Mouse (Mus musculus): ENCODE results near the gene Tcte3.
"Not testable (repeated sequence)": the region's sequence is repeated elsewhere in the genome, so short reads cannot be mapped to it uniquely, and the experiment has no call there.

The Tcte3 gene

DNA sequence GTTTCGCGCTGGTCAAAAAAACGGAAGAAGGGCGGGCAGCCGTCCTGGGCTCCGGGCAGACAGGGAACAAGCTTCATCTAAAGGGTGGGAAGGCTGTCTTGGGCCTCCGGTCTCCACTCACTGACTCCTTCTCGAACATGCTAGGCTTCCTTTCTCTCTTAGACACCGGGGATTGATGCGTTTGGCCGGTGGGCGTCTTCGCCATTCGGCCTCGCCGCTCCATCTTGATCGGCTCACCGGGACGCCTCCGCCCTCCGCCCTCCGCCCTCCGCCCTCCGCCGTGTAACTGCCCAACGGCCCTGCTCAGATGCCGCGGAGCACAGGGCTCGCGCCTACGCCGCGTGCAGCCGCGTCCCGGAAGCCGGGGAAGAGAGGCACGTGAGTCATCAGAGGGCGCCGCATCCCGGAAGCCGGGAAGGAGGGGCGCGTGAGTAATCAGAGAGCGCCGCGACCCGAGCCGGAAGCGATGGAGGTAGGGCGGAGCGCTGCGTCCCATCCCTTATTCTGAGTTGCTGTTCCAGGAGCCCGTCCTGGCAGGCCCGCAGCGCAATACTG is at the start of gene Tcte3, which contains the start of the genes Ermard and Gm3448:
Gene Tcte3 (minus strand): TSS at position 314 of the 555 bp plus-strand sequence.
Gene Ermard (plus strand): TSS at position 34 of the 555 bp plus-strand sequence.
Gene Gm3448 (minus strand): TSS at position 363 of the 555 bp plus-strand sequence.
- in situ Hi-C loops (cut with MboI; ENCODE audit: unreplicated experiment in 2 of 2) = not testable (repeated sequence)

DNA sequence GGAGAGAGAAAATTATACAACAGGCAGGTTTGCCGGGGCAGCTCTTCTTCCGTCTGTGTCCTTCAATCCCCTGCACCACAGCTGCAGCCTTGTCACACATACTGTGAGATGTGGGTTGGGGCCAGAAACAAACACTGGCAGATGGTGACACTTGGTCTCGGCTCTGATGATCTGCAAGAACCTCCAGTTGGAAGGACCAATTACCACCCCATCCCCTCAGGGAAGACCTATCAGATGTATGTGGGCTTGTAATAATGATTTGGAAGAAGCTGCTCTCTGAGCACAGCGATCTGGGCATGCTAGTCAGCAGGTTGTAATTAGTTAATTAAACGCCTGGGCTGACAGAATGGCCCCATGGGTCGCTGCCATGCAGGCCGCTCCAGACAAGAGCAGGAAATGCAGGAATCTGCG is 47.3 kb upstream of the Tcte3 start:
- in situ Hi-C loops (cut with MboI; ENCODE audit: unreplicated experiment in 2 of 2) = no loop called here

DNA sequence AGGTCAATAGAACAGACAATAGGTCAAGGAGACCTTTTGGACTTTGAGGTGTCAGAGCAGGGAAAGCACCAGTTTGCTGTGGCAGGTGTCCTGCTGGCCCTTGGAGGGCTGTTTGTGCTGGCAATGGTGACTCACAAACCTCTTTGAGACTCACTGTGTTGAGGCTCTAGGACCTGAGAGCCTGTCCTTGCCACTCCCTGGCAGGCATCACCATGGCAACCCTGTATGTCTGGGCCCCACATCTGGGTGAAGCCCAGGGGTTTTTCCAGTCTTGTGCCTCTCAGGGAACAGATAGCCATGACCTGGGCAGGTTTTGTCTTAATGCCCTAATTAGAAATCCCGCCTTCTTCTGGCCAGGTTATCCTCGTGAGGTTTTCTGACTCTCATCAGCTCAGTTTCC is 46.9 kb upstream of the Tcte3 start:
- in situ Hi-C loops (cut with MboI; ENCODE audit: unreplicated experiment in 2 of 2) = no loop called here

DNA sequence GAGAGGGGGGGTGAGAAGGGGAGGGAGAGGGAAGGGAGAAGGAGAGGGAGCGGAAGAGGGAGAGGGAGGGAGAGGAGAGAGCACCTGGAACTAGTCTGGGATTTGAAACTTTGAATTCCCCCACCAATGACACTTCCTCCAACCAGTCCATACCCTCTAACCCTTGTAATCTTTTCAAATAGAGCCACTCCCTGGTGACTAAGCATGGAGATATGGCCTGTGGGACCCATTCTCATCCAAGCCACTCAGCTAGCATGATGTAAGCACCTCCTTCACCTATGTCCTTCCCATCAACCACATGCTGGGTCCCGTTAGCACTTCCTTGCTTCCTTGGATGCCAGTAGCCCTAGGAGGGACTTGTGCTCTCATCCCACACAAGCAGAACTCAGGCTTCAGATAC is 43.7 kb upstream of the Tcte3 start:
- in situ Hi-C loops (cut with MboI; ENCODE audit: unreplicated experiment in 2 of 2) = no loop called here

DNA sequence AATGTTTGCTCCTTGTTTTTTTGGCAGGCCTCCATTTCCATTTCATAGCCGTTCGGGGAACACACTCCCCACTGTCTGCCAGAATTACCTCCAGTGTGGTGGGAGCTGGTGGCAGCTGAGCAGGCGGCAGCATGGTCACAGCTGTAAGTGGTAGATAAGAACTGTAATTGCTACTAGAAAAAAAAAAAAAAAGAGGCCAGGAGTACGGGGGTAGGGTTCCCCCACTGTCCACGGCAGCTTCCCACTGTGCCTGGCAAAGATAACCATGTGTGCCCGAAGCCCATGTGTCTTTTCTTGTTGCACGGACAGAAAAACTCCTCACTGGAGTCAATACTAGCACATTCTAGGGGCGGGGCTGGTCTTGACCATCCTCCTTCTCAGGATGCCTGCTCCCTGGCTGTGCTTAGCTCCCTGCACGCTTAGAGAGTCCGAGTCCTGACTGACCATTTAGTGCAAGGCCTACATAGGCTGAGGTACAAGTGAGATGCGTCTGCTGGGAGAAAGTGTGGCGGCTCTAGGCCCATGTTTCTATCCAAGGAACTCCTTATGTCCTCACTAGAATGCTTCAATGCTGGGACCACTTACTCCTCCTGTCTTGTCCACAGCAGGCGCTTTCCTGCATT is 43.0 kb upstream of the Tcte3 start:
- in situ Hi-C loops (cut with MboI; ENCODE audit: unreplicated experiment in 2 of 2) = no loop called here

DNA sequence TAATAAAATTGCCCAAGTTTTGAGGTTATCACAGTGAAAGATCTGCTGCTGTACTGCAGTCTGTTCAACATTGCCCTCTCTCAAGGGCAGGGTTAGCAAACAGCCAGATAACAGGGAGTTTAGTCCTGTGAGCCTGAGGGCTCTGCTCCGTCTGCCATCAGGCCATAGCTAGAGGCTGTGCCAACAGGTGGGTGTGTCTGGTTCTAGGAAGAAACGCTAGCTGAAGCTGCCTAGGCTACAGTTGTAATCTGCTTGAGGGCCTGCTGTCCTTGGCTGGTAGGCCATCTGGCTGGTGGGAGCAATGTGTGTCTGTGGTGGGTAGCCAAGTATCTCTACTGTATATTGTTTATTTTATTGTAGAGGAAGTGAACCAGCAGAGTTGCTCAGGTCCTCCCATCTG is 36.2 kb upstream of the Tcte3 start:
- in situ Hi-C loops (cut with MboI; ENCODE audit: unreplicated experiment in 2 of 2) = no loop called here

DNA sequence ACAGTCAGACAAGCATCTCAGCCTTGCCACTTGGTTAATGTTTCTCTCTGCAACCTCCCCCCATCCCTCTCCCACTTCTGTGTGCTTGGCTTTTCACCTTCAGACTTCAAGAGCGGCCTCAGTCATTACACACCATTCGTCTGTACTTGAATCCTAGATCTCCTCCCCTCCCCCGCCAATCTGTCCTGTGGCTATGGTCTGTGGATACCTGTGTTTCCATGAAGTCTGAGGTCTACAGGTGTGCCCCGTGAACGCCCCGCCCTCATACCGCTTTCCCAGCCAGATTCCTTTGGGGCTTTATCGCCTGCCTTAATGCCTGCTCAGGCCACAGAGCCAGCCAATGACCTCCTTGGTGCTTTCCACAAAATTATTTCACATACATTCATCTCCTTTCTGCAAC is 33.7 kb upstream of the Tcte3 start:
- in situ Hi-C loops (cut with MboI; ENCODE audit: unreplicated experiment in 2 of 2) = no loop called here

DNA sequence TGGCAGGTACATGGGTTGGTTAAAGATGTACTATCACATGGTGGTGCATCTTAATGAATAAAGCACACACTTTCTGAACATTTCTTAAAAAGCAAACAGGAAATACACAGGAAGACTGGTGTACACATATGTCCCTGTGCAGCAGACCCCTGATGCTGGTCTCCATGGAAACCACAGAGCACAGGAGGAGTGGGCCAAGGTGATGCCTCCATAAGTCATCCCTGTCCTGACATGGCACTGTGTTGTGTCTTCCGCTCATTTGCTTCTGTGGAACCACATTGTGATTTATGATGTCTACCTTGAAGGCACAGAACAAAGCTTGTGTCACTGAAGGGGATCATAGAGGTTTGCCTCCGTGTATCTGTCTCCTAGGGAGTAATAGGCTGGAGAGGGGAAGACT is 30.9 kb upstream of the Tcte3 start:
- in situ Hi-C loops (cut with MboI; ENCODE audit: unreplicated experiment in 2 of 2) = loop anchor here (25.0 kb wide), 4 partner anchors 390 to 715 kb away; partner anchors contain the start of genes Chd1 (in 2 of the 2) and Prdm9 (in 1 of the 2)

DNA sequence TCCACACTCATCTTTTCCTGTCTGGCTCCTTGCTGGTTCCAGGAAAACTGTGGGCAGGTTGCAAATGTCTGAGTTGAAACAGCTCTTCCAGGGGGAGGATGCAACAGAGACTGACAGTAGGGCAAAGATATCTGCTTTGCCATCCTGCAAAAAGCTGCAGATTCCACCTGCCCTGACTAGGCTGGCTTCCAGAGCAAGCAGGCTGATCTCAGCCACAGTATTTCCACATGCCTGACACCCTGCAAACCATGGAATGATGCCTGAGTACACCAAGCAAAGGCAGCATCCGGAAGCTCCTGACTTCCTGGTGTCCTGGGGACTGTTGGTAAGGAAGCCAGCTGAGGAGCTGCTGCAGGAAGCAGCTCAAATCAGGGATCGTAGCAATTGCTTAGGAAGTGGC is 27.8 kb upstream of the Tcte3 start:
- in situ Hi-C loops (cut with MboI; ENCODE audit: unreplicated experiment in 2 of 2) = loop anchor here (5.0 to 25.0 kb wide), 5 partner anchors 393 to 718 kb away; partner anchors contain the start of genes Chd1 (in 2 of the 2) and Prdm9 (in 1 of the 2)

DNA sequence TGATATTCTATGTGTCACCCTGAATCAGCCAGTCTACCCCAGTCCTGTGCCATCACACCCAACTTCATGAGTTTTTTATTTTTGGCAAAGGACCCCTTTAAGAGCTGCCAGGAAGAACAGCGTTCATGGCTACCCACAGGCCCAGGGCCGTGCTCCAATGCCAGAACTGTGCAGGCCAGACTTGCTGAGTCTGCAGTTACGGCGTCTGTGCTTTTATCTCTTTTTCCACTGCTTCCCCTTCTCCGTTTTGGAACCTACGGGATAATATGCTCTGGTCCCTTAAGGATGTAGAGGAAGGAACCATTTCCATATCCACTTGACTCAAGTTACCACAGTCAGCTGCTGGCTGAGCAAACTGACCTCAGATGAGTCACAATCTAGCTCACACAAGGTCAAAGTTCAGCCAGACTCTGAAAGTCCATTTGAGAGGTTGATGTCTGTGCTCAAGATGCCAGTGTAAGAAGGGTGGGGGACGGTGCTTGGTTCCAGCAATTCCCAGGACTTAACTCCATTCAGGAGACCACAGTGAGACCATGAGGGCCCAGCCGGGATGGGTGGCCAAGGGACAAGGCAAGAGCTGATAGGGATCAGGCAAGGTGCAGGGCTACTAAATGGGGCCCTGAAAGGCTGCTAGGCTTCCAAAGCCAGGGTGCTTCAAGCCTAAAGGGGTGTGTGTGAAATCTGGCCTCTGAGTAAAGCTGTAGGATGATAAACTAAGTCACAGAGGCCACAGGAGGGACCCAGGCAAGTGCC is 26.9 kb upstream of the Tcte3 start:
- in situ Hi-C loops (cut with MboI; ENCODE audit: unreplicated experiment in 2 of 2) = loop anchor here (5.0 to 25.0 kb wide), 5 partner anchors 394 to 719 kb away; partner anchors contain the start of genes Chd1 (in 2 of the 2) and Prdm9 (in 1 of the 2)

DNA sequence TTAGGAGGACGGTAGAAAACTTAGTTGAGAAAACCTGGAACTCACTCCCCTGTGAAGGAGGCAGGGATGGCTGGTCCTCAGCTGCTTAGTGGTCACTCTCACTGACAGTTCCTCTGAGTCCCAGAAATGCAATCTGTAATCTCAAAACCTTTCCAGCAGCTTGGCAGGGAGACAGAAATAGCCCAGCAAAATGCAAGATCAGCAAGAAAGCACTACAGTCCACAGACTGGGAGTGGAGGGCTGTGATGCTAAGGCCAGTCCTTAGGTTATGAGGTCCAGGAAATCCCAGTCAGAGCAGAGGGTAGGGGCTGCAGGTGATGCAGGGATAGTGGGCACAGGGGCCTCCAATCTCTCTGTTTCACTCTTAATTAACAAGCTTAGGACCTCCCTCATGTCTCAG is 25.6 kb upstream of the Tcte3 start:
- in situ Hi-C loops (cut with MboI; ENCODE audit: unreplicated experiment in 2 of 2) = loop anchor here (5.0 to 25.0 kb wide), 5 partner anchors 395 to 720 kb away; partner anchors contain the start of genes Chd1 (in 2 of the 2) and Prdm9 (in 1 of the 2)

DNA sequence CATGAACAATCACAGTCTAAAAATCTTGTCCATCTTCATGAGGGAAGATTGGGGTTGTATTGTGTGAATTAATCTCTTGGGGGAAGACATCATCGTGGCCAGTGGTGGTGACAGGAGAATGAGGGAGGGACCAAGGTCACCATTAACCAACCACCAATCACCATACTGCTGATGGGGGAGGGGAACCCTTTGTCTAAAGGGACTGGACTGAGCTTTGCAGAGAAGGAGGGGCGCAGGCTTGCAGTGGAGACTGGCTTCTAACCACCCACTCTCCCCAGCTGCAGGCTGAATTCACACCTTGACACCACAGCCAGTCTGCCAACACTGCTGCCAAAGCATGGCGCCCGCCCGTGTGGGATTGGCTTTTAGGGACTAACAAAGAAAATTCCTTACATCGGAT is 24.8 kb upstream of the Tcte3 start:
- in situ Hi-C loops (cut with MboI; ENCODE audit: unreplicated experiment in 2 of 2) = loop anchor here (5.0 to 25.0 kb wide), 5 partner anchors 396 to 721 kb away; partner anchors contain the start of genes Chd1 (in 2 of the 2) and Prdm9 (in 1 of the 2)

DNA sequence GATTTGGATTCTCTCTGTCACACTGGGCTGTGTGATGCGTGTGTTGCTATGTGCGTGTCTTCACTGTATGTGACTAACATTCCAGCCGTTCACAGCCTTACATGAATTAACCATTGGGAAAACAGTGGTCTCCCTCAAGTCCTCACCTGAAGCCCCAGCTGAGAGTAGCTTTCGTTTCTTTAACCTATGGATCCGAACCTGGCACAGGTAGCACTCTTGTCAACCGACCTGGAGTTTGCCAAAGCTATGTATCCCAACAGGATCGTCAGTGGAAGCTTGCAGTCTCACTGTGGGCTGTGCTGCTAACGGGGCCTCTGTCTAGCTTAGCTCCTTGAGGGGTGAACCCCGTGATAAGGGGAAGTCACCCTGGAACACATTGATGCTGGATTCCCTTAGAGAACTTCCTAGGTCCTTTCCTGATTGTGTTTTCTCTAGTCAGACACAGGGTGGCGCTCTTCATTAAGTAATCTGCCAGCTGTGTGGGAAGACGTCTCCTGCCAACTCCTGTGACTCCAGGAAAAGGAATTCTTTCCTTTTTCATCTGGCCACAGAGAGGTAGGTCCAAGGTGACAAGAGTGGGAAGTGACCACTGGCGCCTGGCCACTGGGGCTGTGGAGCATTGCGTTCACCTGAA is 24.2 kb upstream of the Tcte3 start:
- in situ Hi-C loops (cut with MboI; ENCODE audit: unreplicated experiment in 2 of 2) = loop anchor here (5.0 to 25.0 kb wide), 5 partner anchors 397 to 722 kb away; partner anchors contain the start of genes Chd1 (in 2 of the 2) and Prdm9 (in 1 of the 2)

DNA sequence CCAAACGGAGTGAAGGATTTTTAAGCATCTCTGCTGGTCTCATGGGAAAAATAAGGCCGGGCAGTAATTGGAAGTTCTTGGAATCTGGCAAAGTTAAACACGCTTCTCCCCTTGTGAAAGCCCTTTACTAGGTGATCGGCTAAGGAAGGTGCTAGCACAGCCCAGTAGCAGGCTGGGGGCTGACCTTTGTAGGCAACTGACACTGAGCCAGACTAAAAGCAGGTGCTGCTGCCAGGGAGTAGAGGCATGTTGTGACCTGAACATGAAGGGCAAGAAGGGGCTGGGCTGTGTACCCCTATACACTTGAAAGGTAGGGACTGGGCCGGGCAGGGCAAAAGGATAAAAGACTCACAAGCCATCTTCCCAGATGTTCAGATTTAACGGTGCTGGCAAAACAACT is 19.1 kb upstream of the Tcte3 start:
- in situ Hi-C loops (cut with MboI; ENCODE audit: unreplicated experiment in 2 of 2) = loop anchor here (25.0 kb wide), 4 partner anchors 402 to 727 kb away; partner anchors contain the start of genes Chd1 (in 2 of the 2) and Prdm9 (in 1 of the 2)

DNA sequence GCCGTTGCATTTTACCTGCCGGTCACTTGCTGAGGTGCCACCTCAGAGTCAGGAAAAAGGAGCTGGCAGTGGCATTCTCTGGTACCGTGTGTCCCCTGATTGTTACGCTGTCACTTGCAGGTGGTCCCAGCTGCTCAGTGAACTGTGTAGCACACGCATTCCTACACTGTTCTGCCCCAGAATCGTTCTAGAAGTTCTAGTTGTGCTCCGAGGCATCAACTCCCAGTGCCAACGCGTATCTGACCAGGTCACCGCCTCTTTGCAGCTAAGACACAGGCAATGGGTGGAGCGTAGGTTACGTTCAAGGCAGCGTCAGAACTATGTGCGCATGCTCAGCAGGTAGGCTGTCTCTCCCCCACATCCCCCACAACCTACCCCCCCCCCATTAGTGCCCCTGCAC is 18.4 kb upstream of the Tcte3 start:
- in situ Hi-C loops (cut with MboI; ENCODE audit: unreplicated experiment in 2 of 2) = loop anchor here (25.0 kb wide), 4 partner anchors 403 to 728 kb away; partner anchors contain the start of genes Chd1 (in 2 of the 2) and Prdm9 (in 1 of the 2)

DNA sequence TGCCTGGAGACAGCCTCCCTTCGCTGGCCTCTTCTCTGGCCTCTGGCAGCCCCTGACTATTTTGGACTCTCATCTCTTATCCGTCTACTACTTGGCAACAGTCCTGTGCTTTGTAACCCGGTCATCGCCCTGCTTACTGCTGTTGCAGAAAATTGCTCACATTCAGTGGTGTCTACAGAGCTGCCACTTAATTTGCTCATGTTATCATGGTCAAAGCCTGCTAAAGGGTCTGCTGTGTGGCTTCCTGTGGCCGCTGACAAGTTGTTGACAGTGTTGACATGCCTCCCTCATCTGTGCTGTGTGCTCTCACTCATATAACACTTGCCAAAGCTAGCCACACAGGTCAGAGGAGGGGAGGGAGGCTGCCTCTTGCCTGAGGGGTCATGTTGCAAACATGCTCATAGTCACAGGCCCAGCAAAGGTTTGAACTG is 16.9 kb upstream of the Tcte3 start:
- in situ Hi-C loops (cut with MboI; ENCODE audit: unreplicated experiment in 2 of 2) = loop anchor here (25.0 kb wide), 4 partner anchors 404 to 729 kb away; partner anchors contain the start of genes Chd1 (in 2 of the 2) and Prdm9 (in 1 of the 2)

DNA sequence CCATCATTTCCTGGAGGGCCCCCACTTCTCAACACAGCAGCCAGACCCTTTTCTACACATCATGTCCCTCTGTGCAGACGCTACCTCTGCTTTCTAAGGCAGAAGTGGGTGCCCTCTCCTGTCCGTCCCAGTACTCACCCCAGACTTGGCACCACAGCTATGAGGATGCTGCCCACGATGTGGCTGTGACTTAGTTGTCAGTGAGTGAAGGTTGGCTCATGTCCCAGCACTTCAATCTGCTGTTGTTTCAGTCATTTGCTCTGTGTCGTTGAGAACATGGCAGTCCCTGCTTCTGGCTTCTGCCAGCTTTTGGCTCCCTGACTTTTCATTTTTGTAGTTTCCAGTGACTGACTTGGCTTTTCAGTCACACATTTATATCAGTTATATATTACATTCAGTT is 14.6 kb upstream of the Tcte3 start:
- in situ Hi-C loops (cut with MboI; ENCODE audit: unreplicated experiment in 2 of 2) = loop anchor here (25.0 kb wide), 4 partner anchors 406 to 731 kb away; partner anchors contain the start of genes Chd1 (in 2 of the 2) and Prdm9 (in 1 of the 2)

DNA sequence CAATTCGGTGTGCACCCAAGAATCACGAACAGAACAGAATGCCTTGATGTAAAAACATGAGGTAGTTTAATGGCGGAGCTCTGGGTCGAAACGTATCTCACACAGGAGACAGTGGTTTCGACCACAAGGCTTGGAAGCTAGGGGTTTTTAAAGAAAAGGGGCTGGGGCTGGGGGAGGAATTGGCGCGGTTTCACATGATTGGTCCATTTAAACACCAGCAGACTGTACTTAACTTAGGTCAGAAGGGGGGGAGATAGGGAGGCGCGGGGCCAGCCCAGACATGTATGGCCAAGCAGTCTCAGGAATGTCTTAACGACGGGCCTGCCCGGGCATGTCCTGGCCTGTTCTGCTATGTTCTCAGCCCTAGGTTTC is 12.5 kb upstream of the Tcte3 start:
- in situ Hi-C loops (cut with MboI; ENCODE audit: unreplicated experiment in 2 of 2) = loop anchor here (25.0 kb wide), 4 partner anchors 408 to 733 kb away; partner anchors contain the start of genes Chd1 (in 2 of the 2) and Prdm9 (in 1 of the 2)

DNA sequence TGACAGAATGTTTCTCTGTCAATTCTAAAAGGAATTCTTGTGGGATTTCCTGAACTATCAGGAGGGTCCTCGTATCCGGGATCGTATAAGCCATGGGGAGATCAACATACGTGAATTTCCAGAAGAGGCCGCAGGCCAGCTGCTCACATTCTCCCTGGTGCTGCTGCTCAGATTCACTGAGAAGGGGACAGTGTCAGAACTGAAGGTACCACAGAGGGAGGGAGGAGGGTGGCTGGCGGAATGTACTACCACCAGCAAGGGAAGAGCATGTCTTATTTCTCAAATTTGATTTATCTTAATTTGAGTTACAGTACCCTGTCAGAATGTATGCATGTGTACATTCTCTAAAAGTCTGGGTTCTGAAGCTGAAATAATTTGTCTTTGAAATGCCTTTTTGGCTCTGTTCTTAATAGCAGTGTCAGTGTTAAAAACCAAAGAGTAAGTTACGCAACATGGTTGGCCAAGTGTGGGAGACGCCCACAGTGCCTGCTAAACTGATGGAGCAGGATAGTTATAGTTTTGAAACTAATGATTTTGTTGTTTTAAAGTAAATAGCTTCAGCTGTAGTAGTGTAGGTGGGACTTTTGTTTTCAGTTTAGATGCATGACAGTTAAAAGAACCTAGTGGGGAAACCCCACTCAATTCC is 12.0 kb upstream of the Tcte3 start:
- in situ Hi-C loops (cut with MboI; ENCODE audit: unreplicated experiment in 2 of 2) = loop anchor here (25.0 kb wide), 4 partner anchors 409 to 734 kb away; partner anchors contain the start of genes Chd1 (in 2 of the 2) and Prdm9 (in 1 of the 2)

All from v-Abl transformed pro-B cells (cell line).